Mouse (Mus musculus): ENCODE measurements around the gene Gm20388. TPM values are rescaled to one million over a fixed set of nuclear protein-coding genes. Genes with fewer than 3 reads are reported as not detected.

The Gm20388 gene
- polyA plus RNA-seq, 1 experiment from 2014 or later: not detected

DNA sequence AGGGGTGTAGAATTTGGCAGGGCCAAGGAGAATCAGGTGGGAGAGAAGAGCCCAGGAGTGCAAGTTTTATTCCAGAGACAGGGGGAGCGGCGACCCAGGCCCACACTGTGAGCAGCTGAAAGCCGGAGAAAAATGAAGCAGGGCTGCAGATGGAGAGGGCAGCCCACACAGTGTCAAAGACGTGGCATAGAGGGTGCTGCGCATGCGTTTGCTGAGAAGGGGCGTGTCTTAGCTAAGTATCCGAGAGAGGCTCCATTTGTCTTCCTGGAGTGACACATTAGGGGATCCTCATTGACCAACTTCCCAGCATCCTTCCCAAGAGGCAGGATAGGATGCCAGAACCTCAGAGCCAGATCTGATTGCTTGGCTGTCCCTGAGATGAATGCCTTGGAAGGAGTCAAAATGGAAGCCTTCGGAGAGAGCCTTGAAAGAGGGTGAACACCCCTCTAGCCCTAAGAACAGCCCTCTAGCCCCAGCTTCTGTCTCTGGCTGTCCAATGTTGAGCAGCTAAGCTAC, 96.1 kb downstream of the Gm20388 start:
- H3K4me2 ChIP-seq (replicated peaks): no peak overlapping the region
- H3K9ac ChIP-seq: no peak overlapping the region
- peaks cover 9% of the 10 kb centered on the region; the same call in 1 of the 2 replicates for H3K4me1 ChIP-seq (replicated peaks; ENCODE audit: control insufficient read depth, insufficient read depth, low read length)
- no peaks in the 10 kb centered on the region for H3K36me3 ChIP-seq (replicated peaks; ENCODE audit: control insufficient read depth, insufficient read depth)
- no peak for DNase-seq (ENCODE audit: low spot score)
- WGBS: 35% methylated on average over 9 of the region's 9 CpGs
- no peaks in the 10 kb centered on the region for H3K27me3 ChIP-seq (ENCODE audit: control insufficient read depth, insufficient read depth, low read length)
- no peaks in the 10 kb centered on the region for H3K9me3 ChIP-seq (ENCODE audit: control insufficient read depth, low read length)
- ATAC-seq (ENCODE audit: low FRiP score): no peak
- no peak overlapping the region for H3K27ac ChIP-seq
- no peak overlapping the region for H3K4me3 ChIP-seq (replicated peaks; ENCODE audit: low read length)

- Histone ChIP-seq H3K4me3 (replicated peaks; ENCODE audit: low read length) (no peak overlapping the region), H3K36me3 (replicated peaks; ENCODE audit: control insufficient read depth, insufficient read depth) (no peaks in the 10 kb centered on the region), H3K27me3 (ENCODE audit: control insufficient read depth, insufficient read depth, low read length) (no peaks in the 10 kb centered on the region), H3K4me2 (replicated peaks) (no peak overlapping the region), H3K9me3 (ENCODE audit: control insufficient read depth, low read length) (no peaks in the 10 kb centered on the region), H3K9ac (no peak overlapping the region), H3K4me1 (replicated peaks; ENCODE audit: control insufficient read depth, insufficient read depth, low read length) (peaks cover 9% of the 10 kb centered on the region; the same call in 1 of the 2 replicates), H3K27ac (no peak overlapping the region)
- DNase-seq (ENCODE audit: low spot score) (no peak), ATAC-seq (ENCODE audit: low FRiP score) (no peak)
- 82% methylated on average over 9 of the region's 9 CpGs for WGBS
These were observed 96.5 kb downstream of the Gm20388 start for GRCm38 (mm10) chr8:120007178-120007577.

- Histone ChIP-seq H3K4me1 (replicated peaks; ENCODE audit: control insufficient read depth, insufficient read depth, low read length) (peaks cover 6% of the 10 kb centered on the region; the same call in 1 of the 2 replicates), H3K27ac (no peak overlapping the region), H3K27me3 (ENCODE audit: control insufficient read depth, insufficient read depth, low read length) (no peaks in the 10 kb centered on the region), H3K4me2 (replicated peaks) (no peak overlapping the region), H3K36me3 (replicated peaks; ENCODE audit: control insufficient read depth, insufficient read depth) (no peaks in the 10 kb centered on the region), H3K9ac (no peak overlapping the region), H3K4me3 (replicated peaks; ENCODE audit: low read length) (no peak overlapping the region), H3K9me3 (ENCODE audit: control insufficient read depth, low read length) (no peaks in the 10 kb centered on the region)
- ATAC-seq (ENCODE audit: low FRiP score): no peak
- WGBS: 77% methylated on average over 6 of the region's 6 CpGs
- no peak for DNase-seq (ENCODE audit: low spot score)
These were observed 98.6 kb downstream of the Gm20388 start for GRCm38 (mm10) chr8:120009284-120009683.

- 88% methylated on average over 8 of the region's 8 CpGs for WGBS
- Histone ChIP-seq H3K27ac (no peak overlapping the region), H3K4me1 (replicated peaks; ENCODE audit: control insufficient read depth, insufficient read depth, low read length) (no peaks in the 10 kb centered on the region), H3K9me3 (ENCODE audit: control insufficient read depth, low read length) (no peaks in the 10 kb centered on the region), H3K4me2 (replicated peaks) (no peak overlapping the region), H3K9ac (no peak overlapping the region), H3K36me3 (replicated peaks; ENCODE audit: control insufficient read depth, insufficient read depth) (no peaks in the 10 kb centered on the region), H3K27me3 (ENCODE audit: control insufficient read depth, insufficient read depth, low read length) (no peaks in the 10 kb centered on the region), H3K4me3 (replicated peaks; ENCODE audit: low read length) (no peak overlapping the region)
- ATAC-seq (ENCODE audit: low FRiP score): no peak
- no peak for DNase-seq (ENCODE audit: low spot score)
These were observed 101.8 kb downstream of the Gm20388 start for GRCm38 (mm10) chr8:120012491-120012890.

DNA sequence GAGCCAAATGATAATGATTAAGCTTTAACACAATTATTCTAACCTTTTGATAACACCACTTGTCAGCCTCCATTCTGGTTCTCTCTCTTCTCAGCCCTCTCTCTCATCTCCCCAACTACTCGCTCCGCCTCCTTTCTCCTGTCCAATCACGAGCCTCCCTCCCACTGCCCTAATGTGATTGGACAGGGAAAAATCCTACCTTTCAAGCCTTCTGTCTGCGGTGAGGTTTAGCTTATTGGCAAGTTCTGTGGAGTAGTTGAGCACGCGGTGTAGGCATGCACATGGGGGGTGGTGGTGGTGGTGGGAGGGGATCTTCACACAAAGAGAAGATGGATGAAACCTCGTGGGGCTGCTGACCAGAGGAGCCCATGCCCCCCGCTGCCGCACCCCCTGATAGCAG, 102.3 kb downstream of the Gm20388 start:
- no peak overlapping the region for H3K4me3 ChIP-seq (replicated peaks; ENCODE audit: low read length)
- DNase-seq (ENCODE audit: low spot score) (no peak), ATAC-seq (ENCODE audit: low FRiP score) (no peak)
- H3K27ac ChIP-seq: no peak overlapping the region
- 31% methylated on average over 9 of the region's 9 CpGs for WGBS
- no peaks in the 10 kb centered on the region for H3K27me3 ChIP-seq (ENCODE audit: control insufficient read depth, insufficient read depth, low read length)
- H3K36me3 ChIP-seq (replicated peaks; ENCODE audit: control insufficient read depth, insufficient read depth): no peaks in the 10 kb centered on the region
- H3K9ac ChIP-seq: no peak overlapping the region
- no peak overlapping the region for H3K4me2 ChIP-seq (replicated peaks)
- H3K4me1 ChIP-seq (replicated peaks; ENCODE audit: control insufficient read depth, insufficient read depth, low read length): no peaks in the 10 kb centered on the region
- no peaks in the 10 kb centered on the region for H3K9me3 ChIP-seq (ENCODE audit: control insufficient read depth, low read length)

DNA sequence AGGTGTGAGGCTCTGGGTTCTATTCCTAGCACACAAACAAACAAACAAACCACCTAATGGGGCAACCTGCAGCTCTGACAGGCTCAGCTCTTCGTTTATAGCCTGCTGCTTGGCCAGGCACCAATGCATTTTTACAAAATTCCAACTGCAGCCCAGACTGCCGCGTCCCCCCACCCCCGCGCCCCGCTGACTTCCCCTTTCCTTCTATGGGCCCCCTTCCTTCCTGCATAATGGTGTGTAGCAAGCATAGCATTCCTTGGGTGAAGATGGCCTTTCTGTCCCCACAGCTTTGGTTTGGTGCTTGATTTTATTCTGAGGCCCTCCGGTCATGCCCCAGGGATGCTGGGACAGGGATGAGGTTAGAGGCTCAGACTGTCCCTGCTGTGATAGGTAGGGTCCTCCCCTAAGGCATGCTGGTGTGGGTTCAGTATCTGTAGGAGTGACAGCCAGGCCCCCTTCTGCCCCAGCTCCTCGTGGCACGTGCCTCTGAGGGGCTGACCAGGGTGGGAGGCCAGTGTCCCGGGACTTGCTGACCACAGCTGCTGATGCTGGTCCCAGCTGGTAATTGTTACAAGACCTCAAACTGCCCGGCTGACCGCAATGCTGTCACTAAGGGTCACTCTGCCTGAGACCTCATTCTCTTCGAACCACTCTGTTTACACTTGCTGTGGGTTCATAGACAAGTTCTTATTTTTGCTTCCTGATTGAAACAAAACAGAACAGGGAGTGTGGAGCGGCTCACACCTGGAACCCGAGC, 103.8 kb downstream of the Gm20388 start:
- Histone ChIP-seq H3K27me3 (ENCODE audit: control insufficient read depth, insufficient read depth, low read length) (no peaks in the 10 kb centered on the region), H3K9ac (no peak overlapping the region), H3K4me2 (replicated peaks) (no peak overlapping the region), H3K9me3 (ENCODE audit: control insufficient read depth, low read length) (no peaks in the 10 kb centered on the region), H3K36me3 (replicated peaks; ENCODE audit: control insufficient read depth, insufficient read depth) (no peaks in the 10 kb centered on the region), H3K4me3 (replicated peaks; ENCODE audit: low read length) (no peak overlapping the region), H3K27ac (no peak overlapping the region), H3K4me1 (replicated peaks; ENCODE audit: control insufficient read depth, insufficient read depth, low read length) (no peaks in the 10 kb centered on the region)
- WGBS: 71% methylated on average over 15 of the region's 15 CpGs
- ATAC-seq (ENCODE audit: low FRiP score): no peak
- DNase-seq (ENCODE audit: low spot score): no peak

DNA sequence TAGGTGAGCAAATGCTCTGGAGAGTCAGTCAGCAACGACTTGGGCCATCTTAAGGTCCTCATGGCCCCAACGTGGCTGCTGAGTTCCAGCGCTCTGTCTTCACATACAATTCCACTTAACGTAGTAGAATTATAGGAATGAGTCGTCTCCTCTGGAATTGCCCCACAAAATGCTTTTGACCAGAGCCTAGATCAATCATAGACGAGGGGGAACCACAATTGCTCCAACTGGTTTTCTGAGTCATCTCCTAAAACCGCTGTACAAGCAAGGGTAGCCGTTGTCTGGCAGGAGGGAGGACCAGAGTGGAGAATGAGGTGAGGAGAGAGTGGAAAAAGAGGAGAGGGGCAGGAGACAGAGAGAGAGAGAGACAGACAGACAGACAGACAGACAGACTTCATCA, 105.3 kb downstream of the Gm20388 start:
- no peak for DNase-seq (ENCODE audit: low spot score)

GRCm38 (mm10) chr8:120016424-120016823, 105.8 kb downstream of the Gm20388 start:
- DNase-seq (ENCODE audit: low spot score) (no peak), ATAC-seq (ENCODE audit: low FRiP score) (no peak)
- Histone ChIP-seq H3K36me3 (replicated peaks; ENCODE audit: control insufficient read depth, insufficient read depth) (no peaks in the 10 kb centered on the region), H3K9ac (no peak overlapping the region), H3K4me3 (replicated peaks; ENCODE audit: low read length) (no peak overlapping the region), H3K27ac (no peak overlapping the region), H3K27me3 (ENCODE audit: control insufficient read depth, insufficient read depth, low read length) (no peaks in the 10 kb centered on the region), H3K9me3 (ENCODE audit: control insufficient read depth, low read length) (no peaks in the 10 kb centered on the region), H3K4me2 (replicated peaks) (no peak overlapping the region), H3K4me1 (replicated peaks; ENCODE audit: control insufficient read depth, insufficient read depth, low read length) (no peaks in the 10 kb centered on the region; the same call in 1 of the 2 replicates)
- 86% methylated on average over 7 of the region's 7 CpGs for WGBS

More for the DNA sequence above, 105.3 kb downstream of the Gm20388 start:
- Histone ChIP-seq H3K4me1 (replicated peaks; ENCODE audit: control insufficient read depth, insufficient read depth, low read length) (no peaks in the 10 kb centered on the region; the same call in 1 of the 2 replicates), H3K9me3 (ENCODE audit: control insufficient read depth, low read length) (no peaks in the 10 kb centered on the region), H3K36me3 (replicated peaks; ENCODE audit: control insufficient read depth, insufficient read depth) (no peaks in the 10 kb centered on the region), H3K4me3 (replicated peaks; ENCODE audit: low read length) (no peak overlapping the region), H3K4me2 (replicated peaks) (no peak overlapping the region), H3K27ac (no peak overlapping the region), H3K27me3 (ENCODE audit: control insufficient read depth, insufficient read depth, low read length) (no peaks in the 10 kb centered on the region), H3K9ac (no peak overlapping the region)
- 93% methylated on average over 8 of the region's 8 CpGs for WGBS
- ATAC-seq (ENCODE audit: low FRiP score): no peak

- no peak for DNase-seq (ENCODE audit: low spot score)
- Histone ChIP-seq H3K27ac (no peak overlapping the region), H3K27me3 (ENCODE audit: control insufficient read depth, insufficient read depth, low read length) (no peaks in the 10 kb centered on the region), H3K36me3 (replicated peaks; ENCODE audit: control insufficient read depth, insufficient read depth) (no peaks in the 10 kb centered on the region), H3K9ac (no peak overlapping the region), H3K9me3 (ENCODE audit: control insufficient read depth, low read length) (no peaks in the 10 kb centered on the region), H3K4me3 (replicated peaks; ENCODE audit: low read length) (no peak overlapping the region), H3K4me1 (replicated peaks; ENCODE audit: control insufficient read depth, insufficient read depth, low read length) (no peaks in the 10 kb centered on the region; the same call in 1 of the 2 replicates), H3K4me2 (replicated peaks) (no peak overlapping the region)
- 92% methylated on average over 13 of the region's 13 CpGs for WGBS
- ATAC-seq (ENCODE audit: low FRiP score): no peak
These were observed 106.7 kb downstream of the Gm20388 start for GRCm38 (mm10) chr8:120017349-120017748.
